Mouse (Mus musculus): ENCODE measurements around the gene Pacs2. TPM values are rescaled to one million over a fixed set of nuclear protein-coding genes. Genes with fewer than 3 reads are reported as not detected.

Gene Pacs2
- polyA plus RNA-seq, 1 experiment from 2014 or later, result 9.8 TPM

GRCm38 (mm10) chr12:112982031-112982430, 32.3 kb upstream of the Pacs2 start:
- ATAC-seq (replicated peaks; ENCODE audit: insufficient number of reproducible peaks, low FRiP score, low TSS enrichment, low read depth), result no peak
- H3K27ac ChIP-seq (replicated peaks; ENCODE audit: low read depth, low read length), result no peak overlapping the region
- no peaks in the 10 kb centered on the region for H3K9me3 ChIP-seq (replicated peaks; ENCODE audit: control insufficient read depth, low read length)

GRCm38 (mm10) chr12:112985346-112985745, 29.0 kb upstream of the Pacs2 start:
- 90% methylated on average over 6 of the region's 6 CpGs for WGBS
- no peak overlapping the region for H3K27ac ChIP-seq (replicated peaks; ENCODE audit: low read depth, low read length)
- H3K27me3 ChIP-seq (ENCODE audit: control insufficient read depth, insufficient read depth, low read length), result no peaks in the 10 kb centered on the region
- H3K4me2 ChIP-seq (ENCODE audit: low read depth, low read length), result no peak overlapping the region
- H3K36me3 ChIP-seq (replicated peaks; ENCODE audit: control insufficient read depth, insufficient read depth, low read depth, low read length), result peaks cover 7% of the 10 kb centered on the region
- no peak overlapping the region for H3K9ac ChIP-seq (replicated peaks; ENCODE audit: low read length)
- no peaks in the 10 kb centered on the region for H3K4me1 ChIP-seq (ENCODE audit: control insufficient read depth, insufficient read depth, low read length)
- no peak overlapping the region for H3K4me3 ChIP-seq (ENCODE audit: low read depth, low read length)
- no peaks in the 10 kb centered on the region for H3K9me3 ChIP-seq (replicated peaks; ENCODE audit: control insufficient read depth, low read length)
- no peak for ATAC-seq (replicated peaks; ENCODE audit: insufficient number of reproducible peaks, low FRiP score, low TSS enrichment, low read depth)
- DNase-seq (ENCODE audit: low spot score), result no peak

More at GRCm38 (mm10) chr12:112982031-112982430, 32.3 kb upstream of the Pacs2 start:
- Histone ChIP-seq H3K9ac (replicated peaks; ENCODE audit: low read length) (no peak overlapping the region), H3K4me3 (ENCODE audit: low read depth, low read length) (no peak overlapping the region), H3K36me3 (replicated peaks; ENCODE audit: control insufficient read depth, insufficient read depth, low read depth, low read length) (peaks cover 12% of the 10 kb centered on the region), H3K4me1 (ENCODE audit: control insufficient read depth, insufficient read depth, low read length) (no peaks in the 10 kb centered on the region), H3K4me2 (ENCODE audit: low read depth, low read length) (no peak overlapping the region), H3K27me3 (ENCODE audit: control insufficient read depth, insufficient read depth, low read length) (no peaks in the 10 kb centered on the region)
- no peak for DNase-seq (ENCODE audit: low spot score)
- WGBS, result 88% methylated on average over 2 of the region's 2 CpGs

- 73% methylated on average over 6 of the region's 6 CpGs for WGBS
- no peak overlapping the region for H3K4me3 ChIP-seq (ENCODE audit: low read depth, low read length)
- no peak overlapping the region for H3K9ac ChIP-seq (replicated peaks; ENCODE audit: low read length)
- no peak overlapping the region for H3K4me2 ChIP-seq (ENCODE audit: low read depth, low read length)
- no peak overlapping the region for H3K27ac ChIP-seq (replicated peaks; ENCODE audit: low read depth, low read length)
- H3K27me3 ChIP-seq (ENCODE audit: control insufficient read depth, insufficient read depth, low read length), result no peaks in the 10 kb centered on the region
- H3K4me1 ChIP-seq (ENCODE audit: control insufficient read depth, insufficient read depth, low read length), result no peaks in the 10 kb centered on the region
- ATAC-seq (replicated peaks; ENCODE audit: insufficient number of reproducible peaks, low FRiP score, low TSS enrichment, low read depth) (no peak), DNase-seq (ENCODE audit: low spot score) (peak; percentile 31)
- H3K36me3 ChIP-seq (replicated peaks; ENCODE audit: control insufficient read depth, insufficient read depth, low read depth, low read length), result peaks cover 7% of the 10 kb centered on the region
- no peaks in the 10 kb centered on the region for H3K9me3 ChIP-seq (replicated peaks; ENCODE audit: control insufficient read depth, low read length)
Measured at GRCm38 (mm10) chr12:112987877-112988276, 26.4 kb upstream of the Pacs2 start.

- Histone ChIP-seq H3K4me1 (ENCODE audit: control insufficient read depth, insufficient read depth, low read length) (no peaks in the 10 kb centered on the region), H3K4me2 (ENCODE audit: low read depth, low read length) (no peak overlapping the region), H3K9me3 (replicated peaks; ENCODE audit: control insufficient read depth, low read length) (no peaks in the 10 kb centered on the region), H3K27me3 (ENCODE audit: control insufficient read depth, insufficient read depth, low read length) (no peaks in the 10 kb centered on the region), H3K4me3 (ENCODE audit: low read depth, low read length) (no peak overlapping the region), H3K9ac (replicated peaks; ENCODE audit: low read length) (no peak overlapping the region), H3K36me3 (replicated peaks; ENCODE audit: control insufficient read depth, insufficient read depth, low read depth, low read length) (peaks cover 7% of the 10 kb centered on the region), H3K27ac (replicated peaks; ENCODE audit: low read depth, low read length) (no peak overlapping the region)
- 92% methylated on average over 5 of the region's 5 CpGs for whole genome bisulfite sequencing
- ATAC-seq (replicated peaks; ENCODE audit: insufficient number of reproducible peaks, low FRiP score, low TSS enrichment, low read depth) (no peak), DNase-seq (ENCODE audit: low spot score) (no peak)
Measured at GRCm38 (mm10) chr12:112990706-112991405, 23.5 kb upstream of the Pacs2 start.

GRCm38 (mm10) chr12:112991444-112991843, 22.9 kb upstream of the Pacs2 start:
- H3K4me2 ChIP-seq (ENCODE audit: low read depth, low read length), result no peak overlapping the region
- no peaks in the 10 kb centered on the region for H3K9me3 ChIP-seq (replicated peaks; ENCODE audit: control insufficient read depth, low read length)
- H3K9ac ChIP-seq (replicated peaks; ENCODE audit: low read length), result no peak overlapping the region
- no peak for DNase-seq (ENCODE audit: low spot score)
- H3K27ac ChIP-seq (replicated peaks; ENCODE audit: low read depth, low read length), result no peak overlapping the region
- no peak overlapping the region for H3K4me3 ChIP-seq (ENCODE audit: low read depth, low read length)
- peaks cover 4% of the 10 kb centered on the region for H3K36me3 ChIP-seq (replicated peaks; ENCODE audit: control insufficient read depth, insufficient read depth, low read depth, low read length)
- no peak for ATAC-seq (replicated peaks; ENCODE audit: insufficient number of reproducible peaks, low FRiP score, low TSS enrichment, low read depth)
- no peaks in the 10 kb centered on the region for H3K27me3 ChIP-seq (ENCODE audit: control insufficient read depth, insufficient read depth, low read length)
- 90% methylated on average over 2 of the region's 2 CpGs for WGBS
- no peaks in the 10 kb centered on the region for H3K4me1 ChIP-seq (ENCODE audit: control insufficient read depth, insufficient read depth, low read length)

GRCm38 (mm10) chr12:112994153-112994552, 20.2 kb upstream of the Pacs2 start:
- WGBS, result 74% methylated on average over 4 of the region's 4 CpGs

GRCm38 (mm10) chr12:112999569-113000293, 14.6 kb upstream of the Pacs2 start:
- no peaks in the 10 kb centered on the region for H3K36me3 ChIP-seq (replicated peaks; ENCODE audit: control insufficient read depth, insufficient read depth, low read depth, low read length)
- no peak for DNase-seq (ENCODE audit: low spot score)
- 0 out of 2 replicates have a peak, but pooled peaks have one; percentile 0 for ATAC-seq (replicated peaks; ENCODE audit: insufficient number of reproducible peaks, low FRiP score, low TSS enrichment, low read depth)
- H3K4me1 ChIP-seq (ENCODE audit: control insufficient read depth, insufficient read depth, low read length), result no peaks in the 10 kb centered on the region; the same call in 1 of the 2 replicates
- H3K9ac ChIP-seq (replicated peaks; ENCODE audit: low read length), result peak overlapping the region; percentile 96
- no peaks in the 10 kb centered on the region for H3K9me3 ChIP-seq (replicated peaks; ENCODE audit: control insufficient read depth, low read length)
- no peaks in the 10 kb centered on the region for H3K27me3 ChIP-seq (ENCODE audit: control insufficient read depth, insufficient read depth, low read length)
- H3K4me2 ChIP-seq (ENCODE audit: low read depth, low read length), result peak overlapping the region; percentile 72
- H3K4me3 ChIP-seq (ENCODE audit: low read depth, low read length), result peak overlapping the region; percentile 79
- WGBS, result 1% methylated on average over 56 of the region's 56 CpGs
- H3K27ac ChIP-seq (replicated peaks; ENCODE audit: low read depth, low read length), result peak overlapping the region; percentile 89

More at GRCm38 (mm10) chr12:112994153-112994552, 20.2 kb upstream of the Pacs2 start:
- DNase-seq (ENCODE audit: low spot score) (no peak), ATAC-seq (replicated peaks; ENCODE audit: insufficient number of reproducible peaks, low FRiP score, low TSS enrichment, low read depth) (no peak; the same call in 1 of the 2 replicates)
- Histone ChIP-seq H3K9ac (replicated peaks; ENCODE audit: low read length) (no peak overlapping the region; the same call in 1 of the 2 replicates), H3K4me2 (ENCODE audit: low read depth, low read length) (no peak overlapping the region), H3K27me3 (ENCODE audit: control insufficient read depth, insufficient read depth, low read length) (no peaks in the 10 kb centered on the region), H3K27ac (replicated peaks; ENCODE audit: low read depth, low read length) (no peak overlapping the region), H3K9me3 (replicated peaks; ENCODE audit: control insufficient read depth, low read length) (no peaks in the 10 kb centered on the region), H3K4me3 (ENCODE audit: low read depth, low read length) (no peak overlapping the region), H3K36me3 (replicated peaks; ENCODE audit: control insufficient read depth, insufficient read depth, low read depth, low read length) (no peaks in the 10 kb centered on the region), H3K4me1 (ENCODE audit: control insufficient read depth, insufficient read depth, low read length) (no peaks in the 10 kb centered on the region; the same call in 1 of the 2 replicates)
